In genomic region chr13:83596989-83597738, GRCm38 (mm10) we compare ENCODE assay signal across 11 mouse cellular contexts.
"Had no signal": no experiment of that assay in that cellular context is flagged by ENCODE, and none has a peak within 500 bp of the region (broad histone marks: within the 10 kb centered on the region; RNA-seq: fewer than 3 reads in every experiment).

No protein-coding gene starts in this region.

- H3K4me3 ChIP-seq: kidney, embryonic 15.5 days; left cerebral cortex, adult 2 months; limb, embryonic 15.5 days; liver, embryonic 12.5 days; lung, embryonic 15.5 days; midbrain, embryonic 13.5 days; myocyte; neural tube, embryonic 15.5 days had no signal

- H3K27me3 ChIP-seq: kidney, embryonic 15.5 days; limb, embryonic 15.5 days; liver, embryonic 12.5 days; lung, embryonic 15.5 days; midbrain, embryonic 13.5 days; neural tube, embryonic 15.5 days had no signal

- H3K36me3 ChIP-seq: kidney, embryonic 15.5 days; lung, embryonic 15.5 days; midbrain, embryonic 13.5 days; neural tube, embryonic 15.5 days had no signal

- H3K27ac ChIP-seq: kidney, embryonic 15.5 days; left cerebral cortex, adult 2 months; limb, embryonic 15.5 days; liver, embryonic 12.5 days; lung, embryonic 15.5 days; midbrain, embryonic 13.5 days; neural tube, embryonic 15.5 days; stomach, postnatal 0 days had no signal

- H3K9me3 ChIP-seq: kidney, embryonic 15.5 days; limb, embryonic 15.5 days; liver, embryonic 12.5 days; lung, embryonic 15.5 days; midbrain, embryonic 13.5 days; neural tube, embryonic 15.5 days had no signal

- DNase-seq: kidney, postnatal 25 days; thymus, postnatal 14 days had no signal

- H3K9ac ChIP-seq: kidney, embryonic 15.5 days; limb, embryonic 15.5 days; liver, embryonic 12.5 days; lung, embryonic 15.5 days; midbrain, embryonic 13.5 days; neural tube, embryonic 15.5 days had no signal

- ATAC-seq: liver, embryonic 12.5 days; midbrain, embryonic 13.5 days had no signal

- H3K4me2 ChIP-seq: kidney, embryonic 15.5 days; limb, embryonic 15.5 days; liver, embryonic 12.5 days; lung, embryonic 15.5 days; midbrain, embryonic 13.5 days; neural tube, embryonic 15.5 days had no signal

- H3K4me1 ChIP-seq: kidney, embryonic 15.5 days; limb, embryonic 15.5 days; liver, embryonic 12.5 days; lung, embryonic 15.5 days; neural tube, embryonic 15.5 days had no signal
